Mouse (Mus musculus) limb, embryonic 13.5 days (tissue): ENCODE data around the gene Sdccag8. TPM values are rescaled to one million over a fixed set of nuclear protein-coding genes. Genes with fewer than 3 reads are reported as not detected.

Experiments
- ATAC-seq: fragments of 200-750 bp; cut with Nextera tagmentation; 2 replicates; pipeline ENCODE4 v1.8.0; 2017; ENCODE audit warnings: low read depth, moderate number of reproducible peaks, moderate TSS enrichment; ENCODE audit not compliant: low FRiP score
- H3K27ac ChIP-seq: fragments of 300-500 bp; sonication (generic); 2 replicates; pipeline ENCODE4 v1.5.1; 2015; ENCODE audit warnings: inconsistent platforms, mild to moderate bottlenecking, moderate library complexity
- H3K27me3 ChIP-seq: fragments of 300-500 bp; sonication (generic); 2 replicates; pipeline ENCODE4 v1.6.1; 2015; ENCODE audit warnings: mild to moderate bottlenecking, inconsistent platforms
- H3K36me3 ChIP-seq: fragments of 300-500 bp; sonication (generic); 2 replicates; pipeline ENCODE4 v1.6.1; 2015; ENCODE audit warnings: inconsistent platforms, mild to moderate bottlenecking, moderate library complexity
- H3K4me1 ChIP-seq: fragments of 300-500 bp; sonication (generic); 2 replicates; pipeline ENCODE4 v1.6.1; 2015; ENCODE audit warnings: inconsistent platforms
- H3K4me2 ChIP-seq: fragments of 300-500 bp; sonication (generic); replicated peaks from 2 replicates; pipeline ENCODE4 v1.6.1; 2015; ENCODE audit warnings: inconsistent platforms, mild to moderate bottlenecking, moderate library complexity
- H3K4me3 ChIP-seq: fragments of 300-500 bp; sonication (generic); 2 replicates; pipeline ENCODE4 v1.5.1; 2015; ENCODE audit warnings: moderate library complexity, mild to moderate bottlenecking, inconsistent platforms
- H3K9ac ChIP-seq: fragments of 300-500 bp; sonication (generic); 2 replicates; pipeline ENCODE4 v1.6.1; 2015; ENCODE audit warnings: mild to moderate bottlenecking, inconsistent platforms
- H3K9me3 ChIP-seq: fragments of 300-500 bp; sonication (generic); 2 replicates; pipeline ENCODE4 v1.6.1; 2016; ENCODE audit warnings: inconsistent platforms
- WGBS: fragments of 180-500 bp; shearing (Covaris S2); methylation state at CpG from one replicate; pipeline ENCODE4 v1.1.7; 2015; 5-methylcytosine and 5-hydroxymethylcytosine counted together
- microRNA counts: library from miRNA; unstranded; fragments of <30 nt; microRNA quantifications from one replicate; lab custom pipeline; 2016
- microRNA-seq: library from miRNA; unstranded; fragments of <30 nt; microRNA quantifications from one replicate; pipeline ENCODE4, GENCODE M21; 2016
- polyA plus RNA-seq: library from polyadenylated mRNA; unstranded; fragments of >200 nt; fragmentation: Nextera tagmentation; extraction: Ambion mirVana; gene quantifications from 2 replicates; pipeline ENCODE4 v1.2.1, GENCODE M21; 2015

The Sdccag8 gene
- polyA plus RNA-seq, 1 experiment from 2014 or later, result 15.5 TPM

- H3K4me1 ChIP-seq, result 0 out of 2 replicates have a peak, but pooled peaks cover 4% of the 10 kb centered on the region
- H3K9ac ChIP-seq, result no peak overlapping the region
- ATAC-seq, result no peak
- no peak overlapping the region for H3K4me2 ChIP-seq
- H3K27me3 ChIP-seq, result no peaks in the 10 kb centered on the region
- H3K4me3 ChIP-seq, result no peak overlapping the region
- H3K36me3 ChIP-seq, result peaks cover 10% of the 10 kb centered on the region
- no peak overlapping the region for H3K27ac ChIP-seq
- H3K9me3 ChIP-seq, result no peaks in the 10 kb centered on the region
Measured at GRCm38 (mm10) chr1:177065732-177066131, 251.3 kb downstream of the Sdccag8 start.

- Histone ChIP-seq H3K27ac (no peak overlapping the region), H3K9ac (no peak overlapping the region), H3K9me3 (no peaks in the 10 kb centered on the region), H3K27me3 (no peaks in the 10 kb centered on the region), H3K4me3 (no peak overlapping the region), H3K4me1 (0 out of 2 replicates have a peak, but pooled peaks cover 4% of the 10 kb centered on the region), H3K36me3 (peaks cover 7% of the 10 kb centered on the region), H3K4me2 (no peak overlapping the region)
- ATAC-seq, result no peak
- 60% methylated on average over 8 of the region's 8 CpGs for WGBS
Measured at GRCm38 (mm10) chr1:177067123-177067646, 252.7 kb downstream of the Sdccag8 start.

GRCm38 (mm10) chr1:177069161-177069560, 254.7 kb downstream of the Sdccag8 start:
- H3K9ac ChIP-seq, result no peak overlapping the region
- no peak overlapping the region for H3K27ac ChIP-seq
- no peaks in the 10 kb centered on the region for H3K9me3 ChIP-seq
- no peaks in the 10 kb centered on the region for H3K27me3 ChIP-seq
- no peak overlapping the region for H3K4me2 ChIP-seq
- peaks cover 6% of the 10 kb centered on the region for H3K36me3 ChIP-seq
- no peak overlapping the region for H3K4me3 ChIP-seq
- WGBS, result 85% methylated on average over 2 of the region's 2 CpGs
- 0 out of 2 replicates have a peak, but pooled peaks cover 4% of the 10 kb centered on the region for H3K4me1 ChIP-seq
- no peak for ATAC-seq

MicroRNAs within 50 kb of the gene (microRNA counts, 519-probe panel; counts per million panel counts)
- microRNA mmu-miR-350 (lab: Ali Mortazavi, UCI), result 3,726 counts per million, percentile 70 among the panel's probes with 10 or more counts

Small RNA genes within 50 kb of the gene (microRNA-seq; reads per million reads assigned to microRNA genes)
- gene Gm25993 (not detected), gene Mir350 (378 reads per million, percentile 68 among the genes with 10 or more reads in this experiment)

Other genes with a start within 250 kb of the Sdccag8 start
- gene Cep170, start 593 bp upstream of the Sdccag8 start, polyA plus RNA-seq, result 32.4 and 34.8 TPM in 2 replicates